Mouse (Mus musculus) lung, postnatal 0 days (tissue): Measurements from ENCODE around the gene Mgmt.

Experiments used
- CTCF ChIP-seq: IDR thresholded peaks from 2 replicates; pipeline ENCODE4 v1.5.1; 2016; ENCODE audit warnings: antibody characterized with exemption, mild to moderate bottlenecking
- EP300 ChIP-seq: IDR thresholded peaks from 2 replicates; pipeline ENCODE4 v1.6.1; 2016; ENCODE audit warnings: antibody characterized with exemption, mild to moderate bottlenecking, control low read depth

- no peak for TF ChIP-seq CTCF
- TF ChIP-seq EP300 = no peak
These were observed 39.0 kb downstream of the Mgmt start for GRCm38 (mm10) chr7:136933367-136933766.
